Comparison of ENCODE assay signal across 12 mouse cellular contexts in the genomic region with DNA sequence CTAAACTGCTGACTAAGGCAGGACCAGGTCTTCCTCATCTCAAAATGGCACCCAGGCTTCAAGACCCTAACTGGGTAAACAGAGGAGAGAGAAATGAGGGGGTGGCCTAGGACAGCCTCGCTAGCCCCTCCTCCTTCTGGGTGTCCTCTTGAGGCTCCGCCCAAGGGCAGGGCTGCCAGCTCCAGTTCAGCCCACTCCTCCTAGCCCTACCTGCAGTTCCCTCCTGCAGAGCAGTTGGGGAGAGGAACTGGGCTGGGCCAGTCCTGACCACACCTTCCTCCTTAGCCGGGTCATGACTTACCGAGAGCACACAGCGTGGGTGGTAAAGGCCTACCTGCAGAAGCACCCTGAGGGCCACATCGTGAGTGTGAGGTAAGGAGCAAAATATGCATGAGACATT. TPM values are rescaled to one million over a fixed set of nuclear protein-coding genes. Genes with fewer than 3 reads are reported as not detected.
A peak's percentile ranks its signal among the peaks of the same experiment; 100 is the strongest.
DNase-seq lines count a peak whose midpoint lies in the region; ATAC-seq and TF ChIP-seq lines count a peak whose summit lies in the region.
"Had no signal": no experiment of that assay in that cellular context is flagged by ENCODE, and none has a peak within 500 bp of the region (broad histone marks: within the 10 kb centered on the region; RNA-seq: fewer than 3 reads in every experiment).

No protein-coding gene starts in this region.

- H3K4me2 ChIP-seq in lung, embryonic 16.5 days (ENCODE audit: low read depth, low read length), result no peak overlapping the region
- H3K4me2 ChIP-seq: heart, embryonic 12.5 days; lung, embryonic 14.5 days had no signal

- H3K9me3 ChIP-seq in lung, embryonic 16.5 days (ENCODE audit: control insufficient read depth, low read length), result no peaks in the 10 kb centered on the region
- H3K9me3 ChIP-seq: heart, embryonic 12.5 days had no signal

- H3K9ac ChIP-seq in lung, embryonic 16.5 days (ENCODE audit: low read length), result no peak overlapping the region
- H3K9ac ChIP-seq: heart, embryonic 12.5 days; lung, embryonic 14.5 days had no signal

- no peak for DNase-seq in lung, adult 2 months
- DNase-seq in WW6 (ENCODE audit: low read depth, low spot score) (peak; percentile 54), liver (peak; percentile 31)
- DNase-seq in embryo, embryonic 10.5 days (ENCODE audit: low spot score), result no peak
- DNase-seq in right cerebral cortex, postnatal 25 days, result no peak
- no peak for DNase-seq in cerebellum, adult 11 months
- DNase-seq: layer of hippocampus, adult 9-11 months; lung, embryonic 14.5 days had no signal

- ATAC-seq in lung, embryonic 16.5 days (ENCODE audit: low read depth), result peak; percentile 59
- peak; percentile 60 for ATAC-seq in neutrophil, adult 5-6 weeks (ENCODE audit: extremely low read depth, insufficient number of reproducible peaks, low FRiP score, poor library complexity, severe bottlenecking)
- ATAC-seq: Patski had no signal

- peaks cover 19% of the 10 kb centered on the region for H3K36me3 ChIP-seq in lung, embryonic 16.5 days (ENCODE audit: control insufficient read depth, insufficient read depth, low read length)

- no peaks in the 10 kb centered on the region for H3K27me3 ChIP-seq in lung, embryonic 16.5 days (ENCODE audit: control insufficient read depth, insufficient read depth, low read depth, low read length)
- H3K27me3 ChIP-seq: heart, embryonic 12.5 days; Patski had no signal

- H3K4me3 ChIP-seq in lung, embryonic 16.5 days (ENCODE audit: low read length), result no peak overlapping the region
- no peak overlapping the region for H3K4me3 ChIP-seq in lung, adult 2 months (replicated peaks; ENCODE audit: extremely low read depth, low read depth, low read length)
- H3K4me3 ChIP-seq: heart, embryonic 12.5 days had no signal

- H3K27ac ChIP-seq in lung, embryonic 16.5 days (ENCODE audit: low read length), result no peak overlapping the region

- WGBS in lung, embryonic 16.5 days, result 44% methylated on average over 6 of the region's 6 CpGs
- WGBS in lung, adult 2 months, result 57% methylated on average over 6 of the region's 6 CpGs

- no peaks in the 10 kb centered on the region for H3K4me1 ChIP-seq in lung, embryonic 16.5 days (replicated peaks; ENCODE audit: control insufficient read depth, insufficient read depth, low read length)
- peaks cover 6% of the 10 kb centered on the region for H3K4me1 ChIP-seq in lung, adult 2 months (ENCODE audit: control insufficient read depth, insufficient read depth, low read length)
- H3K4me1 ChIP-seq: heart, embryonic 12.5 days had no signal

- TF ChIP-seq POLR2A in lung, adult 2 months (IDR thresholded peaks at IDR 0.05; ENCODE audit: borderline replicate concordance, extremely low read depth, low read depth, low read length), result no peak

- no peak for TF ChIP-seq CTCF in lung, adult 2 months (IDR thresholded peaks at IDR 0.05; ENCODE audit: insufficient read depth, low read length)

RNA-seq across cellular contexts. Expression of gene Chmp6, which starts 18.6 kb away (rescaled TPM):
- 90.3 and 92.6 TPM in 2 replicates for polyA plus RNA-seq in lung, embryonic 16.5 days (2015; fragmentation: Nextera tagmentation; extraction: Ambion mirVana)
- polyA plus RNA-seq in lung, adult 2 months (2012; rRNA removed), result 50.2 and 51.0 TPM in 2 replicates
- 20.0 and 21.4 TPM in 2 replicates for total RNA-seq in neutrophil, adult 5-6 weeks (2017)

RNA-seq across cellular contexts. Expression of gene Baiap2, which starts 47.9 kb away (rescaled TPM):
- 31.7 and 35.6 TPM in 2 replicates for polyA plus RNA-seq in lung, embryonic 16.5 days (2015; fragmentation: Nextera tagmentation; extraction: Ambion mirVana)
- 83.7 and 92.9 TPM in 2 replicates for polyA plus RNA-seq in lung, adult 2 months (2012; rRNA removed)
- total RNA-seq in neutrophil, adult 5-6 weeks (2017), result 8.2 and 14.7 TPM in 2 replicates

Comparison
In these comparisons a context has a peak if more than half of its experiments do, and no peak if none do; other contexts are left out.
1. DNase-seq: peak in WW6 (single experiment) and liver (single experiment); none in lung, adult 2 months (single experiment), embryo, embryonic 10.5 days (single experiment), right cerebral cortex, postnatal 25 days (single experiment) and cerebellum, adult 11 months (single experiment).